Mouse (Mus musculus): ENCODE results near the gene Pum1. TPM values are rescaled to one million over a fixed set of nuclear protein-coding genes. Genes with fewer than 3 reads are reported as not detected.

The Pum1 gene
- polyA plus RNA-seq, 1 experiment = 26.2 TPM

DNA sequence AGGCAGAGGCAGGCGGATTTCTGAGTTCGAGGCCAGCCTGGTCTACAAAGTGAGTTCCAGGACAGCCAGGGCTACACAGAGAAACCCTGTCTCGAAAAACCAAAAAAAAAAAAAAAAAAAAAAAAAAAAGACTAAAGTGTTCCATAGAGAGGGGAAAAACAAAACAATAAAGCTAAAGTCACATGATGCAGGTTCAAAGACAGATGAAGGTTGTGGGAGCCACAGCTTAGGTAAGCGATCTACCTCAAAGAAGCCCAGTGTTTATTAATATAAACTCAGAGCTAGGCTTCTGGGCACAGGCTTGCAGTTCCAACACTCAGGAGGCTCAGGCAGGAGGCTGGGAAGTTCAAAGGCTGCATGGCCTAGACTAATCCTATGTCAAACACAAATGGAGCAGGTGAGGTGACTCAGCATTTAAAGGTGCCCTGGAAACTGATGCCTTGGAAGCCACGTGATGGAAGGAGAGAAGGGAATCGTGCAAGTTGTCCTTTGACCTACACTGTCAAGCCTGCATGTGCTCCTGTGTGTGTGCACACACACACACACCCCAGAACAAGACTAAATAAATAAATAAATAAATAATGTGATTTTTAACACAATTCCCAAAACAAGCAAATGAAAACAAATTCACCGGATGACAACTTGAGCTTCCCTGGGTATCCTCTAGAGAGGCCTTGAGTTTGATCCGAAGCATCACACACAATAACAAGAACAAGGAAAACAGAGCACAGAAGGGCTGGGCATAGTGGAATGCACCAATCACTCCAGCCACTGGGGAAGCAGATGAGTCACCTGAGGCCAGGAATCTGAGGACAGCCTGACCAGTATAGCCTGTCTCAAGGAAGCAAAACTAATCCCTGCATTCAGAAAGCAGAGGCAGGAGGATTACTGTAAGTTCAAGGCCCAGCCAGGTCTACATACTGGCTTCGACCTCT is 25.4 kb upstream of the Pum1 start:
- TF ChIP-seq USF1 (IDR thresholded peaks at IDR 0.05; ENCODE audit: low read depth) = no peak
- TF ChIP-seq FOSL1 (IDR thresholded peaks at IDR 0.05; ENCODE audit: insufficient read depth, low read length, poor library complexity, severe bottlenecking) = peak; percentile 45
- H3ac ChIP-seq (ENCODE audit: control insufficient read depth, insufficient read length, low read depth) = no peak overlapping the region
- H3K27me3 ChIP-seq (ENCODE audit: control insufficient read depth, insufficient read depth, insufficient read length) = no peaks in the 10 kb centered on the region
- no peaks in the 10 kb centered on the region for H3K79me3 ChIP-seq (ENCODE audit: low read depth)
- no peak overlapping the region for H3K4me3 ChIP-seq (ENCODE audit: insufficient read depth, poor library complexity, severe bottlenecking)
- no peaks in the 10 kb centered on the region for H3K79me2 ChIP-seq (ENCODE audit: control insufficient read depth, insufficient read depth)
- H3K36me3 ChIP-seq (ENCODE audit: control insufficient read depth, insufficient read depth) = no peaks in the 10 kb centered on the region

DNA sequence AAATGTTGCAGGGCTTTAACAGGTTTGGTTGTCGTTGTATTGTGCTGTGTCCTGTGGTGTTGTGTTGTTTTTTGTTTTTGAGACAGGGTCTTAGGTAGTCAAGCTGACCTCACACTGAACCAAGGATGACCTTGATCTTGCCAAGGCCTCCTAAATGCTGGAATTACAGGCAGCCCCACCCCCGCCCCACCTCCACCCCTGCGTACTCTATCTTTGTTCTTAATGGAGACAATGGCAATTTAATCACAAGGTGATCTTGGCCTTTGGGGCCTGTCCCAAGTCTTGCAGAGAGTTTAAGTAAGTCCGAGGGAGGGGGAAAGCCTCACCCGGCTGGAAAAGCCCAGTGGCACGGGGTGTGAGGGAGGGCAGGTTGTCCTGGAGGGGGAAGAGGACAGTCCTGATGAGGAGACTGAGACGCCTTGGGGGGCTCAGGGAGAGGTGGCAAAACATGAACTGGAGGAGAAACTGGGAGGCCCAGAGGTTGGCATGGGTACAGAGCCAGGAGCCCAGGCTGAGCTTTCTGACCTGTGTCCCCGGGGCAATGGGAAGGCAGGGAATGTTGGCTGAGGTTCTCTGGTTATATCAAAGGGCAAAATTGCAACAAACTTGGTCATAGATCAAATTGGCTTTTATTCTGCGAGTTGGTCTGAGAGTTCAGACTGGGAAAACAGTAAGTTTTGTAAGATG is 22.9 kb upstream of the Pum1 start:
- TF ChIP-seq CTCF (IDR thresholded peaks at IDR 0.05; ENCODE audit: control insufficient read depth, insufficient read depth, insufficient read length) (no peak), CEBPB (IDR thresholded peaks at IDR 0.05; ENCODE audit: low read depth) (no peak), MAX (IDR thresholded peaks at IDR 0.05) (no peak), MYOG (IDR thresholded peaks at IDR 0.05; ENCODE audit: control insufficient read depth, extremely low read depth, insufficient read length) (no peak), MYOD1 (IDR thresholded peaks at IDR 0.05; ENCODE audit: control insufficient read depth, insufficient read length, low read depth) (no peak), FOSL1 (IDR thresholded peaks at IDR 0.05; ENCODE audit: insufficient read depth, low read length, poor library complexity, severe bottlenecking) (no peak), USF1 (IDR thresholded peaks at IDR 0.05; ENCODE audit: low read depth) (no peak)
- Histone ChIP-seq H3K4me3 (ENCODE audit: insufficient read depth, poor library complexity, severe bottlenecking) (no peak overlapping the region), H3K79me3 (ENCODE audit: low read depth) (no peaks in the 10 kb centered on the region), H3K27me3 (ENCODE audit: control insufficient read depth, insufficient read depth, insufficient read length) (no peaks in the 10 kb centered on the region), H3K36me3 (ENCODE audit: control insufficient read depth, insufficient read depth) (no peaks in the 10 kb centered on the region), H3K79me2 (ENCODE audit: control insufficient read depth, insufficient read depth) (no peaks in the 10 kb centered on the region), H3ac (ENCODE audit: control insufficient read depth, insufficient read length, low read depth) (no peak overlapping the region)

- no peaks in the 10 kb centered on the region for H3K79me2 ChIP-seq (ENCODE audit: control insufficient read depth, insufficient read depth)
- H3K36me3 ChIP-seq (ENCODE audit: control insufficient read depth, insufficient read depth) = no peaks in the 10 kb centered on the region
- TF ChIP-seq USF1 (IDR thresholded peaks at IDR 0.05; ENCODE audit: low read depth) (no peak), CTCF (IDR thresholded peaks at IDR 0.05; ENCODE audit: control insufficient read depth, insufficient read depth, insufficient read length) (no peak), MAX (IDR thresholded peaks at IDR 0.05) (no peak), MYOD1 (IDR thresholded peaks at IDR 0.05; ENCODE audit: control insufficient read depth, insufficient read length, low read depth) (no peak), FOSL1 (IDR thresholded peaks at IDR 0.05; ENCODE audit: insufficient read depth, low read length, poor library complexity, severe bottlenecking) (no peak), CEBPB (IDR thresholded peaks at IDR 0.05; ENCODE audit: low read depth) (no peak), MYOG (IDR thresholded peaks at IDR 0.05; ENCODE audit: control insufficient read depth, extremely low read depth, insufficient read length) (no peak)
- no peak overlapping the region for H3K4me3 ChIP-seq (ENCODE audit: insufficient read depth, poor library complexity, severe bottlenecking)
- H3ac ChIP-seq (ENCODE audit: control insufficient read depth, insufficient read length, low read depth) = no peak overlapping the region
- H3K79me3 ChIP-seq (ENCODE audit: low read depth) = no peaks in the 10 kb centered on the region
- no peaks in the 10 kb centered on the region for H3K27me3 ChIP-seq (ENCODE audit: control insufficient read depth, insufficient read depth, insufficient read length)
These were observed 20.7 kb upstream of the Pum1 start for GRCm38 (mm10) chr4:130642468-130642867.

GRCm38 (mm10) chr4:130645426-130645825 is 17.7 kb upstream of the Pum1 start:
- TF ChIP-seq FOSL1 (IDR thresholded peaks at IDR 0.05; ENCODE audit: insufficient read depth, low read length, poor library complexity, severe bottlenecking) = no peak
- TF ChIP-seq USF1 (IDR thresholded peaks at IDR 0.05; ENCODE audit: low read depth) = no peak
- TF ChIP-seq CEBPB (IDR thresholded peaks at IDR 0.05; ENCODE audit: low read depth) = no peak
- TF ChIP-seq MAX (IDR thresholded peaks at IDR 0.05) = no peak
- no peak for TF ChIP-seq CTCF (IDR thresholded peaks at IDR 0.05; ENCODE audit: control insufficient read depth, insufficient read depth, insufficient read length)
- no peak for TF ChIP-seq MYOD1 (IDR thresholded peaks at IDR 0.05; ENCODE audit: control insufficient read depth, insufficient read length, low read depth)
- TF ChIP-seq MYOG (IDR thresholded peaks at IDR 0.05; ENCODE audit: control insufficient read depth, extremely low read depth, insufficient read length) = no peak
- no peak overlapping the region for H3ac ChIP-seq (ENCODE audit: control insufficient read depth, insufficient read length, low read depth)
- no peak overlapping the region for H3K4me3 ChIP-seq (ENCODE audit: insufficient read depth, poor library complexity, severe bottlenecking)
- no peaks in the 10 kb centered on the region for H3K79me3 ChIP-seq (ENCODE audit: low read depth)
- no peaks in the 10 kb centered on the region for H3K36me3 ChIP-seq (ENCODE audit: control insufficient read depth, insufficient read depth)
- H3K79me2 ChIP-seq (ENCODE audit: control insufficient read depth, insufficient read depth) = no peaks in the 10 kb centered on the region
- H3K27me3 ChIP-seq (ENCODE audit: control insufficient read depth, insufficient read depth, insufficient read length) = no peaks in the 10 kb centered on the region

- Histone ChIP-seq H3ac (ENCODE audit: control insufficient read depth, insufficient read length, low read depth) (no peak overlapping the region), H3K36me3 (ENCODE audit: control insufficient read depth, insufficient read depth) (no peaks in the 10 kb centered on the region), H3K79me3 (ENCODE audit: low read depth) (no peaks in the 10 kb centered on the region), H3K27me3 (ENCODE audit: control insufficient read depth, insufficient read depth, insufficient read length) (no peaks in the 10 kb centered on the region), H3K4me3 (ENCODE audit: insufficient read depth, poor library complexity, severe bottlenecking) (no peak overlapping the region), H3K79me2 (ENCODE audit: control insufficient read depth, insufficient read depth) (no peaks in the 10 kb centered on the region)
- no peak for TF ChIP-seq MAX (IDR thresholded peaks at IDR 0.05)
- no peak for TF ChIP-seq CEBPB (IDR thresholded peaks at IDR 0.05; ENCODE audit: low read depth)
- TF ChIP-seq MYOG (IDR thresholded peaks at IDR 0.05; ENCODE audit: control insufficient read depth, extremely low read depth, insufficient read length) = no peak
- TF ChIP-seq CTCF (IDR thresholded peaks at IDR 0.05; ENCODE audit: control insufficient read depth, insufficient read depth, insufficient read length) = no peak
- TF ChIP-seq FOSL1 (IDR thresholded peaks at IDR 0.05; ENCODE audit: insufficient read depth, low read length, poor library complexity, severe bottlenecking) = no peak
- no peak for TF ChIP-seq USF1 (IDR thresholded peaks at IDR 0.05; ENCODE audit: low read depth)
- TF ChIP-seq MYOD1 (IDR thresholded peaks at IDR 0.05; ENCODE audit: control insufficient read depth, insufficient read length, low read depth) = no peak
These were observed 11.8 kb upstream of the Pum1 start for GRCm38 (mm10) chr4:130651286-130651685.

Data from C2C12 (cell line).